Mouse (Mus musculus): ENCODE data around the gene Hic2. TPM values are rescaled to one million over a fixed set of nuclear protein-coding genes. Genes with fewer than 3 reads are reported as not detected.
A peak's percentile ranks its signal among the peaks of the same experiment; 100 is the strongest.

Hic2 gene
- polyA plus RNA-seq, 1 experiment from 2014 or later: 2.1 TPM

GRCm38 (mm10) chr16:17277342-17278211 lies 44.2 kb downstream of the Hic2 start:
- H3K27me3 ChIP-seq (ENCODE audit: insufficient read depth, low read length): peaks cover 4% of the 10 kb centered on the region; the same call in 1 of the 2 replicates
- H3K9me3 ChIP-seq (replicated peaks; ENCODE audit: low read length): no peaks in the 10 kb centered on the region
- no peak for TF ChIP-seq CTCF (IDR thresholded peaks at IDR 0.05; ENCODE audit: low read depth)
- H3K4me2 ChIP-seq (ENCODE audit: low read length): peak overlapping the region; percentile 95
- no peak overlapping the region for H3K27ac ChIP-seq
- peak; percentile 47 for DNase-seq (ENCODE audit: low spot score)
- WGBS: 3% methylated on average over 61 of the region's 61 CpGs
- peak overlapping the region; percentile 27 for H3K4me3 ChIP-seq (replicated peaks; ENCODE audit: low read depth, low read length)
- H3K4me1 ChIP-seq (replicated peaks; ENCODE audit: insufficient read depth, low read length): peaks cover 14% of the 10 kb centered on the region
- ATAC-seq (replicated peaks; ENCODE audit: low FRiP score, low read depth): 0 out of 2 replicates have a peak, but pooled peaks have one; percentile 9
- H3K36me3 ChIP-seq (ENCODE audit: insufficient read depth, low read length): peaks cover 14% of the 10 kb centered on the region
- H3K9ac ChIP-seq (ENCODE audit: low read depth, low read length): no peak overlapping the region

- no peak for ATAC-seq (replicated peaks; ENCODE audit: low FRiP score, low read depth)
- Histone ChIP-seq H3K4me2 (ENCODE audit: low read length) (no peak overlapping the region), H3K9me3 (replicated peaks; ENCODE audit: low read length) (no peaks in the 10 kb centered on the region), H3K36me3 (ENCODE audit: insufficient read depth, low read length) (peaks cover 29% of the 10 kb centered on the region), H3K27ac (no peak overlapping the region), H3K27me3 (ENCODE audit: insufficient read depth, low read length) (peaks cover 4% of the 10 kb centered on the region; the same call in 1 of the 2 replicates), H3K9ac (ENCODE audit: low read depth, low read length) (no peak overlapping the region), H3K4me3 (replicated peaks; ENCODE audit: low read depth, low read length) (no peak overlapping the region), H3K4me1 (replicated peaks; ENCODE audit: insufficient read depth, low read length) (peaks cover 14% of the 10 kb centered on the region)
- whole genome bisulfite sequencing: 87% methylated on average over 11 of the region's 11 CpGs
- TF ChIP-seq CTCF (IDR thresholded peaks at IDR 0.05; ENCODE audit: low read depth): no peak
- DNase-seq (ENCODE audit: low spot score): no peak
Observed at GRCm38 (mm10) chr16:17280471-17280870, 47.1 kb downstream of the Hic2 start.

GRCm38 (mm10) chr16:17283151-17283550 lies 49.8 kb downstream of the Hic2 start:
- H3K4me2 ChIP-seq (ENCODE audit: low read length): no peak overlapping the region
- no peak overlapping the region for H3K9ac ChIP-seq (ENCODE audit: low read depth, low read length)
- no peak for TF ChIP-seq CTCF (IDR thresholded peaks at IDR 0.05; ENCODE audit: low read depth)
- no peaks in the 10 kb centered on the region for H3K9me3 ChIP-seq (replicated peaks; ENCODE audit: low read length)
- no peaks in the 10 kb centered on the region for H3K27me3 ChIP-seq (ENCODE audit: insufficient read depth, low read length)
- whole genome bisulfite sequencing: 80% methylated on average over 6 of the region's 6 CpGs
- no peaks in the 10 kb centered on the region for H3K4me1 ChIP-seq (replicated peaks; ENCODE audit: insufficient read depth, low read length)
- H3K4me3 ChIP-seq (replicated peaks; ENCODE audit: low read depth, low read length): no peak overlapping the region
- H3K36me3 ChIP-seq (ENCODE audit: insufficient read depth, low read length): peaks cover 41% of the 10 kb centered on the region
- H3K27ac ChIP-seq: no peak overlapping the region
- ATAC-seq (replicated peaks; ENCODE audit: low FRiP score, low read depth) (no peak), DNase-seq (ENCODE audit: low spot score) (no peak)

- Histone ChIP-seq H3K4me3 (replicated peaks; ENCODE audit: low read depth, low read length) (no peak overlapping the region), H3K36me3 (ENCODE audit: insufficient read depth, low read length) (peaks cover 31% of the 10 kb centered on the region; the same call in 1 of the 2 replicates)
Observed at GRCm38 (mm10) chr16:17287103-17287502, 53.7 kb downstream of the Hic2 start.

GRCm38 (mm10) chr16:17291016-17291415 lies 57.6 kb downstream of the Hic2 start:
- Histone ChIP-seq H3K4me3 (replicated peaks; ENCODE audit: low read depth, low read length) (no peak overlapping the region), H3K9ac (ENCODE audit: low read depth, low read length) (no peak overlapping the region), H3K4me1 (replicated peaks; ENCODE audit: insufficient read depth, low read length) (no peaks in the 10 kb centered on the region), H3K9me3 (replicated peaks; ENCODE audit: low read length) (no peaks in the 10 kb centered on the region), H3K4me2 (ENCODE audit: low read length) (no peak overlapping the region), H3K27ac (no peak overlapping the region), H3K27me3 (ENCODE audit: insufficient read depth, low read length) (no peaks in the 10 kb centered on the region), H3K36me3 (ENCODE audit: insufficient read depth, low read length) (peaks cover 24% of the 10 kb centered on the region; the same call in 1 of the 2 replicates)
- ATAC-seq (replicated peaks; ENCODE audit: low FRiP score, low read depth) (no peak), DNase-seq (ENCODE audit: low spot score) (no peak)
- no peak for TF ChIP-seq CTCF (IDR thresholded peaks at IDR 0.05; ENCODE audit: low read depth)
- WGBS: 86% methylated on average over 2 of the region's 2 CpGs

More at GRCm38 (mm10) chr16:17287103-17287502, 53.7 kb downstream of the Hic2 start:
- Histone ChIP-seq H3K4me2 (ENCODE audit: low read length) (no peak overlapping the region), H3K27me3 (ENCODE audit: insufficient read depth, low read length) (no peaks in the 10 kb centered on the region), H3K9ac (ENCODE audit: low read depth, low read length) (no peak overlapping the region), H3K9me3 (replicated peaks; ENCODE audit: low read length) (no peaks in the 10 kb centered on the region), H3K27ac (no peak overlapping the region), H3K4me1 (replicated peaks; ENCODE audit: insufficient read depth, low read length) (no peaks in the 10 kb centered on the region)
- ATAC-seq (replicated peaks; ENCODE audit: low FRiP score, low read depth) (no peak), DNase-seq (ENCODE audit: low spot score) (no peak)
- WGBS: 94% methylated on average over 2 of the region's 2 CpGs
- no peak for TF ChIP-seq CTCF (IDR thresholded peaks at IDR 0.05; ENCODE audit: low read depth)

- Histone ChIP-seq H3K9ac (ENCODE audit: low read depth, low read length) (no peak overlapping the region), H3K9me3 (replicated peaks; ENCODE audit: low read length) (no peaks in the 10 kb centered on the region), H3K27me3 (ENCODE audit: insufficient read depth, low read length) (no peaks in the 10 kb centered on the region), H3K36me3 (ENCODE audit: insufficient read depth, low read length) (peaks cover 26% of the 10 kb centered on the region), H3K4me3 (replicated peaks; ENCODE audit: low read depth, low read length) (no peak overlapping the region), H3K4me1 (replicated peaks; ENCODE audit: insufficient read depth, low read length) (no peaks in the 10 kb centered on the region), H3K4me2 (ENCODE audit: low read length) (no peak overlapping the region), H3K27ac (no peak overlapping the region)
- TF ChIP-seq CTCF (IDR thresholded peaks at IDR 0.05; ENCODE audit: low read depth): peak; percentile 98
- DNase-seq (ENCODE audit: low spot score): peak; percentile 70
- WGBS: 0% methylated on average over 2 of the region's 2 CpGs
- no peak for ATAC-seq (replicated peaks; ENCODE audit: low FRiP score, low read depth)
Observed at GRCm38 (mm10) chr16:17292751-17293150, 59.4 kb downstream of the Hic2 start.
